Mouse (Mus musculus) E14TG2a.4 (cell line): ENCODE data around the gene Tiam1.

ENCODE experiments used
- H3K27me3 ChIP-seq: 2 replicates; pipeline ENCODE4 v1.6.1; 2014; ENCODE audit warnings: low read length, control low read depth; ENCODE audit not compliant: insufficient read depth
- H3K36me3 ChIP-seq: 2 replicates; pipeline ENCODE4 v1.6.1; 2014; ENCODE audit warnings: low read length, control low read depth; ENCODE audit not compliant: insufficient read depth
- H3K4me1 ChIP-seq: replicated peaks from 2 replicates; pipeline ENCODE4 v1.6.1; 2014; ENCODE audit warnings: low read depth, low read length, control low read depth
- H3K4me3 ChIP-seq: replicated peaks from 2 replicates; pipeline ENCODE4 v1.5.1; 2014; ENCODE audit warnings: mild to moderate bottlenecking, low read length
- H3K9me3 ChIP-seq: 2 replicates; pipeline ENCODE4 v1.6.1; 2014; ENCODE audit warnings: low read length, control low read depth
- CTCF ChIP-seq: conservative IDR thresholded peaks from 2 replicates; pipeline ENCODE4 v1.5.1; 2014; ENCODE audit warnings: low read length
- NANOG ChIP-seq: IDR thresholded peaks from 2 replicates; pipeline ENCODE4 v1.6.1; 2014; ENCODE audit warnings: borderline replicate concordance, low read length, mixed read lengths
- POU5F1 ChIP-seq: IDR thresholded peaks from 2 replicates; pipeline ENCODE4 v1.6.1; 2014; ENCODE audit warnings: low read length, borderline replicate concordance

The Tiam1 gene

DNA sequence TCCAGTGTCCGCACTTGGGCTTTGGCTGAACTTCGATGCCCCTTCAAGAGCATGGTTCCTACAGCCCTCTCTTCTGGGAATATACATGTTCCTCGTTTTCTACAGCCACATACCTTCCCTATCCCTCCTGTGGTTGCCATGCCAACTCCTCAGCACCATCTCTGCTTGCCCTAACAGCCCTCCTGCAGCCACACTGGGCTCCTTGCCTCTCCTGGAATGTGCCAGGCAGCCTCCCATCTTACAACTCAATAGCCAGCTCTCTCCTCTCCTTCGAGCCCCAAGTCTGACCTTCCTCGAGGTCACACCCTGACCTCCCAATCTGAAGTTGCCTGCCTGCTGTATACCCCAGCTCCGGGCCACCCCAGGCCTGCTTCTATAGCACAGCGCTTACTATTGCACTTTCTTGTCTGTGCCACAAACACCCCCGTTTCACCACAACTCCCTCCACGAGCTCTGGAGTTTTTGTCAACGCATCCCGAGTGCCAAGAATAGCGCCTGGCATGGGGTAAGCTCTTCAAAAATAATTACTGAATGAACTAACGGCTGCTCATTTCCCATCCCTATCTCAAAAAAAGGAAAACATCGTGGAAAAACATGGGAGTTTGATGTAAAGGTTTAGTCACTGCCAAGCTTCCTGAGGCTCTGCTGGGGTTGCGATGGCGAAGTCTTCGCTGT lies 252.9 kb downstream of the Tiam1 start:
- Histone ChIP-seq H3K4me3 (no peak overlapping the region), H3K9me3 (peaks cover 7% of the 10 kb centered on the region), H3K36me3 (no peaks in the 10 kb centered on the region; the same call in 1 of the 2 replicates), H3K27me3 (no peaks in the 10 kb centered on the region; the same call in 1 of the 2 replicates), H3K4me1 (peaks cover 57% of the 10 kb centered on the region)
- no peak for TF ChIP-seq NANOG

DNA sequence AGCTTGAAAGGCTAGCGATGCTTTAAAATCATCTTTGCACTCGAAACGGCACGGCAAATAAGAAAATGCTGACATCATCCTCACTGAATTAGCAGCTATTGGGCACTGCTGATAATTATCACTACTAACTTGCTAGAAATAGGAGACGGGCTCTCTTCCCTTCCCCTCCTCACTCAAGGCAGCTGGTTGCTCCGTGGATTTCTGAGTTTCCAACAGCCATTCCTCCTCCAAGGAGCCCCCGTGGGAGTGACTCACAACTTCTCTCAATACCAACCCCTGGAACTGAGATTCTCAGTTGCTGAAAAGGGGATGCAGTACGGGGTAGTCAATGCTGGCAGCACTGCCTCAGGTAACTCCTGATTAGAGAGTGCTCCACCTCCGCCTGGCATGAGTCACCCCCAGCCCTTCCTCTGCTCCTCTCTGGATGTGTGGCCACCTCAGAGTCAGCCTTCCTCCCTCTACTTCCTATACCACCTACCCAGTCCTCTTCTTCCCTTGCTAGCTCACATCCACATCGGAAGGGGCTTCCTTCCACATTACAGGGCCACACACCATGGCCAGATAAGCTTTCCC lies 253.6 kb downstream of the Tiam1 start:
- no peaks in the 10 kb centered on the region; the same call in 1 of the 2 replicates for H3K36me3 ChIP-seq
- TF ChIP-seq POU5F1 (no peak), CTCF (no peak)
- H3K4me1 ChIP-seq: peaks cover 57% of the 10 kb centered on the region
- no peak overlapping the region for H3K4me3 ChIP-seq
- H3K9me3 ChIP-seq: peaks cover 7% of the 10 kb centered on the region
- no peaks in the 10 kb centered on the region; the same call in 1 of the 2 replicates for H3K27me3 ChIP-seq

DNA sequence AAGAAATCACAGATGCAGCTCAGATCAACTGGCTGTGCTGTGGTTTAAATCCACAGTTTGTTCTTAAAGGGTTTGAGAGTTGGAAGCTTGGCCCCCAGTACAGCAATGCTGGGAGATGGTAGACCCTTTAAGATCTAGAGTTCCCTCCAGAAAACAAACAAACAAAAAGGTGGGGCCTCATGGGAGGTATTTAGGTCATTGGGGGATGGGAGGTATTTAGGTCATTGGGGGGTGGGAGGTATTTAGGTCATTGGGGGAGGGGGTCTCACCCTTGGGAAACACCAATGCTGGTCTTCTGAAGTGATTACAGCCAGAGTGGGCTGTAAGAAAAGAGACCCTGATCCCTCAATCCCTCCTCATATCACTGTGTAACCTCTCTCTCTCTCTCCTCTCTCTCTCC lies 257.0 kb downstream of the Tiam1 start:
- TF ChIP-seq POU5F1 (no peak), CTCF (no peak), NANOG (no peak)
- H3K27me3 ChIP-seq: no peaks in the 10 kb centered on the region; the same call in 1 of the 2 replicates
- H3K36me3 ChIP-seq: peaks cover 8% of the 10 kb centered on the region
- peaks cover 62% of the 10 kb centered on the region for H3K4me1 ChIP-seq
- no peak overlapping the region for H3K4me3 ChIP-seq
- H3K9me3 ChIP-seq: no peaks in the 10 kb centered on the region

DNA sequence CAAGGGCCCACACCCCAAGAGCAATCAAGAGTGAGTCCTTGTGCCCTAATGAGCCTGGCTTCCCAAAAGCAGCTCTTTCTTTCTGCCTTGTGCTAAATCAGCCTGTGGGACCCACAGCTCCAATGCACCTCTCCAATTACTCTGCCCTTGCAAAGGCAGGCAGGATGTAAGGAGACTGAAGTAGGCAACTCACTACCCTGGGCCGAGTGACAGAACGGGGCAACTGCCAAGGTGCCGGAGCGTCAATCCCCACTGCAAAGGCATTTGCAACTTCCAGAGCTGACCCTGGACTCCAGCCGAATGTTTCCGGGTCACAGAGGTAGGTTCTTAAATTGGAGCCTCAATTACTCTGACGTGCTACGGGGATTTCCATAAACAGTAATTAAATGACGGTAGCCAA lies 257.9 kb downstream of the Tiam1 start:
- no peaks in the 10 kb centered on the region for H3K9me3 ChIP-seq
- H3K4me1 ChIP-seq: peaks cover 55% of the 10 kb centered on the region
- TF ChIP-seq NANOG: no peak
- TF ChIP-seq POU5F1: no peak
- TF ChIP-seq CTCF: no peak
- peaks cover 8% of the 10 kb centered on the region for H3K36me3 ChIP-seq
- no peaks in the 10 kb centered on the region; the same call in 1 of the 2 replicates for H3K27me3 ChIP-seq
- peak overlapping the region; percentile 74; the same call in 1 of the 2 replicates for H3K4me3 ChIP-seq

DNA sequence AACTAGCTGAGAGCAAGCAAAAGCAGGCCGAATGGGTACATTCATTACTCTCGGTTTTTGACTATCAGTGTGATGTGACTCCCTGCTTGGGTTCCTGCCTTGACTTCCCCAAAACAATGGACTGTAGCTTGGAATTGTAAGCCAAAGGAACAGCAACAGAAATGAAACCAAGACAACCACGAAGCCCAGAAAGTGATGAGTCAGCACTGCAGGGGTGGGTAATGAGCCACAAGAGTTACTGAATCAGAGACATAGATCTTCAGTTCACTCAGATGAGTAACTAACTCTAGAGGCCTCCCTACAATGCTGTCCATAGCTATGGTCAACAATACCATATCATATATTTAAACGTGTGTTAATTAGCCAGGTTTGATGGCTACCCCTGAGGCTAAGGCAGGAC lies 259.7 kb downstream of the Tiam1 start:
- H3K27me3 ChIP-seq: no peaks in the 10 kb centered on the region; the same call in 1 of the 2 replicates
- H3K4me3 ChIP-seq: no peak overlapping the region
- no peaks in the 10 kb centered on the region for H3K9me3 ChIP-seq
- peaks cover 45% of the 10 kb centered on the region for H3K4me1 ChIP-seq
- peaks cover 8% of the 10 kb centered on the region for H3K36me3 ChIP-seq
- no peak for TF ChIP-seq CTCF
- TF ChIP-seq POU5F1: no peak
- TF ChIP-seq NANOG: no peak

DNA sequence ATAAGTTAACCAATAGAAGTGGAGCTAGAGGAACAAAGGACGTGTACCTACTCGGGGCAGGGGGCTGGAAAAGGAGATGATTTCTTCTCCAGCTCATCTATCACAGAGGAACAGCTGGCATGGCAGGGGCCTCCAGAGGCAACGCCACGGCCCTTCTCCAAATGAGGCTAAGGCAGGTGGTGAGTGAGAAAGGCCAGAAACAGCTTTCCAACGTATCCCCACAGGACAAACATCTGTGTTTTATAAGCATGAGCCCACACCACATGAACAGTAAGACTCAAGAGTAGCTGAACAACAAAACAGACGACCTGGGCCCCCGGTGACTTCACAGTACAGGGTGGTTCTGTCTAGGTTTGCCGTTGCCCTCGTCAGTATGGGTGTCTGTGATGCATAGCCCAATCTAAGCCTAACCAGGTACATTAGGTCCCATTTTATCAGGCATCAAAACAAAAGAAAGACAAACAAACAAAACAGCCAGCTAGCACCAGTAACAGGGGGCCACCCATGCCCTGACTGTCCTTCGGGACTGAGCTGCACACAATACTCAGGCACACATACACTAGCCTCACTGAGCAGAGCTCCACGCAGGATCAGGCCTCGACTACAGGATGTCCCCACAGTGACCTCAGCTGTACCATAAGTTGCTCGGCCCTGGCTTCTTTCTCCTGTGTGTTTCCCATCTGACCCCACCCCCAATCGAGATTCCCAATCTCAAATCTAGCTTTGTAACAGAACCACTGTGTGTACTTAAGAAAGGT lies 260.9 kb downstream of the Tiam1 start:
- no peak overlapping the region for H3K4me3 ChIP-seq
- H3K9me3 ChIP-seq: no peaks in the 10 kb centered on the region
- no peaks in the 10 kb centered on the region; the same call in 1 of the 2 replicates for H3K27me3 ChIP-seq
- H3K36me3 ChIP-seq: peaks cover 8% of the 10 kb centered on the region
- TF ChIP-seq NANOG: no peak
- no peak for TF ChIP-seq CTCF
- no peak for TF ChIP-seq POU5F1
- peaks cover 36% of the 10 kb centered on the region for H3K4me1 ChIP-seq

DNA sequence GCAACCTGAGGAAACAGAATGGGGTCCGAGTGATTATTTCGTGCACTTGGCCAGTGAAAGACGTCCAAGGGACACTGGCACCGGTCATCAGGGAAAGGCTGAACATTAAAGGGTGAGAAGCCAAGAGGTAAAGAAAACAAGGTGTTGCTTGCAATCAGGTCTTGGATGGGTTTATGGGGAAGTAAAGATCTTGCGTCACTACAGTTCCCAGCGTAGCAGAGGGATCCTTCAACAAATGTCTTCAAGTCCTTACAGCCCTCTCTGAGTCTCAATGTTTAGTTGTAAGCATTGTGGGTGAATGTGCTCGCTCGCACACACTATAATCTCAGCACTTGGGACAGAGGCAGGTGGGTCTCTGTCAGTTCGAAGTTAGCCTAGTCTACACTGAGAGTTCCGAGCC lies 266.4 kb downstream of the Tiam1 start:
- no peaks in the 10 kb centered on the region for H3K27me3 ChIP-seq
- no peak overlapping the region for H3K4me3 ChIP-seq
- TF ChIP-seq NANOG: no peak
- TF ChIP-seq POU5F1: no peak
- no peak for TF ChIP-seq CTCF
- peaks cover 19% of the 10 kb centered on the region for H3K4me1 ChIP-seq
- H3K36me3 ChIP-seq: peaks cover 2% of the 10 kb centered on the region; the same call in 1 of the 2 replicates
- peaks cover 4% of the 10 kb centered on the region; the same call in 1 of the 2 replicates for H3K9me3 ChIP-seq

DNA sequence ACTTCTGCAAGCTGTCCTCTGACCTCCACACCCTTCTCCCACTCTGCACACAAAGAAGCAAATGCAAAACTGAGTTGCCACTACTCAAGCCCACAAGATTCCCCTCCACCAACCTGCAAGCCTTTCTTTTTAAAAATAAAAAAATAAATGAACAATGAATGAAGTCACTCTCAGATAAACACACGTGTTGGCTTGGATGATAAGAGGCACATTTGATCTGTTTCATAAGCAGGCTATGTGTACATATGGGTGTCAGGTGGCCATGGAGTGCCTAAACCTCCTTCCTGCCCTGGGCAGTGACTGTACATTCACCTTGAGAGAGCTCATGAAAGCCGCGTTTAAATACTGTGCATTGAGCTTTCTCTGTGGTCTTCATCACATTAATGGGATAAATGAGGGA lies 267.5 kb downstream of the Tiam1 start:
- Histone ChIP-seq H3K27me3 (no peaks in the 10 kb centered on the region), H3K36me3 (no peaks in the 10 kb centered on the region; the same call in 1 of the 2 replicates), H3K4me1 (peaks cover 25% of the 10 kb centered on the region), H3K4me3 (no peak overlapping the region), H3K9me3 (peaks cover 4% of the 10 kb centered on the region; the same call in 1 of the 2 replicates)
- TF ChIP-seq NANOG (no peak), POU5F1 (no peak), CTCF (no peak)
